Mouse (Mus musculus) right cerebral cortex, postnatal 4 days (tissue): ENCODE results near the gene Mtif2.
"Not testable (repeated sequence)": the region's sequence is repeated elsewhere in the genome, so short reads cannot be mapped to it uniquely, and the experiment has no call there.

ENCODE experiments used
- DNase-seq: peaks from one replicate; pipeline ENCODE4 v3.0.0-alpha.2; 2022

Gene Mtif2

GRCm38 (mm10) chr11:29525988-29526794 lies at the start of gene Mtif2:
Gene Mtif2 (plus strand): TSS chr11:29526408.
- peak; percentile 81 for DNase-seq

- DNase-seq = no peak
Measured at GRCm38 (mm10) chr11:29493135-29493534, 33.1 kb upstream of the Mtif2 start.

- DNase-seq = no peak
Measured at GRCm38 (mm10) chr11:29496962-29497361, 29.2 kb upstream of the Mtif2 start.

- no peak for DNase-seq
Measured at GRCm38 (mm10) chr11:29503948-29504893, 22.0 kb upstream of the Mtif2 start.

GRCm38 (mm10) chr11:29504899-29505625 lies 21.1 kb upstream of the Mtif2 start:
- no peak for DNase-seq

GRCm38 (mm10) chr11:29509421-29509820 lies 16.8 kb upstream of the Mtif2 start:
- no peak for DNase-seq

- no peak for DNase-seq
Measured at GRCm38 (mm10) chr11:29512818-29513535, 13.2 kb upstream of the Mtif2 start.

- DNase-seq = no peak
Measured at GRCm38 (mm10) chr11:29514325-29514681, 11.9 kb upstream of the Mtif2 start.

GRCm38 (mm10) chr11:29514682-29515412 lies 11.4 kb upstream of the Mtif2 start, which contains the start of gene Prorsd1:
Gene Prorsd1 (minus strand): TSS chr11:29515033.
- DNase-seq = peak; percentile 77

GRCm38 (mm10) chr11:29538201-29538600 lies 12.0 kb downstream of the Mtif2 start:
- DNase-seq = no peak

GRCm38 (mm10) chr11:29544225-29544945 lies 18.2 kb downstream of the Mtif2 start:
- no peak for DNase-seq

GRCm38 (mm10) chr11:29545150-29545752 lies 19.0 kb downstream of the Mtif2 start:
- DNase-seq = not testable (repeated sequence)

- DNase-seq = not testable (repeated sequence)
Measured at GRCm38 (mm10) chr11:29546297-29546696, 20.1 kb downstream of the Mtif2 start.

- no peak for DNase-seq
Measured at GRCm38 (mm10) chr11:29546762-29547161, 20.6 kb downstream of the Mtif2 start.

GRCm38 (mm10) chr11:29547249-29547751 lies 21.1 kb downstream of the Mtif2 start:
- DNase-seq = no peak

GRCm38 (mm10) chr11:29547752-29548503 lies 21.7 kb downstream of the Mtif2 start, which contains the start of the genes Clhc1 and Rps27a:
Gene Clhc1 (plus strand): TSS chr11:29547950.
Gene Rps27a (minus strand): TSS chr11:29548109.
- peak; percentile 89 for DNase-seq

- no peak for DNase-seq
Measured at GRCm38 (mm10) chr11:29548504-29549424, 22.6 kb downstream of the Mtif2 start.

- DNase-seq = no peak
Measured at GRCm38 (mm10) chr11:29549425-29549778, 23.2 kb downstream of the Mtif2 start.
